Mouse (Mus musculus): Measurements from ENCODE around the gene Sart3.

Gene Sart3

GRCm38 (mm10) chr5:113790453-113791196 is 18.3 kb upstream of the Sart3 start:
- peak; percentile 53 to 78 for DNase-seq

- DNase-seq: peak; percentile 62 to 88
Observed at GRCm38 (mm10) chr5:113789075-113789788, 16.9 kb upstream of the Sart3 start.

- peak in 1 of 2 experiments; percentile 53 for DNase-seq
Observed at GRCm38 (mm10) chr5:113788645-113789044, 16.3 kb upstream of the Sart3 start.

GRCm38 (mm10) chr5:113786985-113787384 is 14.7 kb upstream of the Sart3 start:
- no peak for DNase-seq

- peak in 1 of 2 experiments; percentile 65 for DNase-seq
Observed at GRCm38 (mm10) chr5:113784104-113784503, 11.8 kb upstream of the Sart3 start.

GRCm38 (mm10) chr5:113783581-113784001 is 11.3 kb upstream of the Sart3 start:
- peak; percentile 49 to 84 for DNase-seq

- no peak for DNase-seq
Observed at GRCm38 (mm10) chr5:113782624-113783023, 10.3 kb upstream of the Sart3 start.

DNA sequence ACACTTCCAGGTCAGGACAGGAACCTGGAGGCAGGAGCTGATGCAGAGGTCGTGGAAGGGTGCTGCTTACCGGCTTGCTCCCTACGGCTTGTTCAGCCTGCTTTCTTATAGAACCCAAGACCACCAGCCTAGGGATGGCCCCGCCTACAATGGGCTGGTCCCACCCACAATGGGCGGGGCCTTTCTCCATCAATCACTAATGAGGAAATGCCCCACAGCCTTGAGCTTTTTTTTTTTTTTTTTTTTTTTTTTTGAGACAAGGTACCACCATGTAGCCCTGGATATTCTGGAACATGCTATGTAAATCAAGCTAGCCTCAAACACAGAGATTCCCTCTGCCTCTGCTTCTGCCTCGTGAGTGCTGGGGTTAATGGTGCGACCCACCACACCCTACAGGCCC is 9.6 kb upstream of the Sart3 start:
- no peak for DNase-seq

- DNase-seq: no peak
Observed at GRCm38 (mm10) chr5:113781254-113781653, 8.9 kb upstream of the Sart3 start.

DNA sequence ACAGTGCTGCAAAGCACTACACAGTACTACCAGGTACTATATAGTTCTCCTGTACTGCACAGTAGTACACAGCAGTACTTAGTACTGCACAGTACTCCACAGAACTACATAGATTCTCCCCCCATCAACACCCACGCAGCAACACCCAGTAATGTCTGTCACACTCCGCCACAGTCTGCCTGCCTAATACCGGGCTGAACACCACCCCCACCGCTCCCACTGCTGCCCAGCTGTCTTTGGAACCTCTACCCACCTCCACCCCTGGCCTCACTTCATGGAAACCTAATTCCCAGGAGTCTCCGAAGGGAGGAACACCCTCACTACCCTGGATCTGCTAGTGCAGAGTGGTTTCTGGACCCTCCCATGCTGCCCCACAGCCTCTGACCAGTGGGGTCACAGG is 8.5 kb upstream of the Sart3 start:
- no peak for DNase-seq

- no peak for DNase-seq
Observed at GRCm38 (mm10) chr5:113780082-113780752, 7.9 kb upstream of the Sart3 start.

GRCm38 (mm10) chr5:113779569-113779968 is 7.3 kb upstream of the Sart3 start:
- no peak for DNase-seq

DNA sequence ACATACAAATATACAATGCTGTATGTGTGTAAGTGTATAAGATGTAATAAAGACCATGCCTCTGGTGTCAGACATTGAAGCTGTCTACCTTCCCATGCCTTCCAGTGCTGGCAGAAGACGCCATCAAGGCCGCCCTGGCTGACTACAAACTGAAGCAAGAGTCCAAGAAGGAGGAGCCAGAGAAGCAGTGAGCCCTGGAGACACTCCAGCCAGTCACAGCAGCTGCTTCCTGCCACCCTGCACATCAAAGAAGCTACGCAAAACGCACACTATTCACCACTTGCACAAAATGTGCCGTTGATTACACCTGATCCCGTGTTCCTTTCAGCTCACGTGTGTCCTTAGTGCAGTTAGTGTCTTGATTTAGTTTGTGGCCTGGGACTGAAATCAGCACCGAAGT is 5.4 kb upstream of the Sart3 start:
- peak; percentile 30 to 79 for DNase-seq

DNA sequence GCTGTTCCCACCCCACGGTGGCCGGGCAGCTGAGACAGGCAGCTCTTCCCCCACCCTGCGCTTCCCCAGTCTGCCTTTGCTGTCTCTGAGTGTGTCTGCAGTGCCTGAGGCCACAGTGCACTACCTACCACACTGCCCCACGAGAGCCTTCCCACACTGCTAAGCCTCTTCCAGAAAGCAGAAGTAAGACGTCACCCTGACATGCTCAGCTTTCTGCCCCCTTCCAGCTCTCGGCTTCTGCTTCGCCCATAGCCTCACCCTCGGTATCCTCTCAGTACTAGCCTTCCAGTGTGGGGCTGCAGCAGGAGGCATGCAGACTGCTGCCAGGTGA is 4.6 kb upstream of the Sart3 start:
- DNase-seq: peak; percentile 53 to 63

GRCm38 (mm10) chr5:113776128-113776895 is 4.0 kb upstream of the Sart3 start:
- DNase-seq: peak in 1 of 2 experiments; percentile 26

DNA sequence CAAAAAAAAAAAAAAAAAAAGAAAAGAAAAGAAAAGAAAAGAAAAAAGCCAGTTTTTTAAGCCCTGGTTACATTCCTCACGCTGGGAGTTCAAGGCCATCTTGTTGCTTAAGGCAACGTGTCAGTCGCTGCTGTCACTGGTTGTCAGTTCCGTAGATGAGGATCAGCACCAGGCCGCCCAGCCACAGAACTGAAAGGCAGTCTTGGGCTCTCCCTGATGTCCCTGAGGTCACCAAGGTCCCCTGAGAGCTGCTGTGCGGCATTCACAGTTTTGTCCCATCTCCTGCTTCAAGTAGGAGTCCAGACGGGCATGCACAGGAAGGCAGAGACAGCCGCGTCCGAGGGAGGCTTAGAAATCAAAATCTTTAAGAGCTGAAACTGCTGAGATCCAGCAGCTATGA is 3.3 kb upstream of the Sart3 start:
- DNase-seq: no peak

GRCm38 (mm10) chr5:113773664-113774063 is 1.4 kb upstream of the Sart3 start:
- DNase-seq: peak; percentile 89 to 93

DNA sequence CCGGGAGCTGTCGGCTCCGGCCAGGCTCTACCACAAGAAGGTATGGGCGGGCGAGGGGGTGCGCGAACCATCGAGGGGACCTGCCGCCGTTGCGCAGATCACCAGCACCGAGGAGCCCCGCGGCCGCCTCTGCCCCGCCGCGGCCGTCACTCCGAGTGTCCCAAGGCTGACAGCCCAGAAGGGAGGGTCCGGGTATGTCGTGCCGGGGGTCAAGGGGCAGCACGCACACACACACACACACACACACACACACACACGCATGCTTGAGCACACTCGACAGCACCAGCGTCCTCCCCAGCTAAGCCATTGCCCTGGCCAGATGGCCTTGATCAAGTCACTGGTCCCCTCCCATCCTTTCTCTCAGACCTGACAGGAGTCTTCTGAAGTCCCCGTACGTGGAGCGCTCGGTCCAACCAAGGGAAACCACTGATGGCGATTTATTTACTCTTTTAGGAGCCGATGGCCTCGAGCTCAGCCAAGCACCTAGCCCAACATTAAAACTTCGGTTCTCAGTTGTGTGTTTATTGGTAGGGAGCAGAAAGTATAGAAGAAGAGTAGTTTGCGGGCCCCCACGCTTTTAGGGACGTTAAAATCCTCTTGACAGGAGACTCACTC is 702 bp upstream of the Sart3 start:
- no peak for DNase-seq

GRCm38 (mm10) chr5:113771213-113772162 is 822 bp downstream of the Sart3 start:
- peak; percentile 90 to 91 for DNase-seq

GRCm38 (mm10) chr5:113768806-113769205 is 3.5 kb downstream of the Sart3 start:
- DNase-seq: no peak

All from lung, postnatal 4 days (tissue).